Mouse (Mus musculus): ENCODE data around the gene Pak1. TPM values are rescaled to one million over a fixed set of nuclear protein-coding genes. Genes with fewer than 3 reads are reported as not detected.

Gene Pak1
- polyA plus RNA-seq, 1 experiment from 2014 or later = 88.8 TPM

DNA sequence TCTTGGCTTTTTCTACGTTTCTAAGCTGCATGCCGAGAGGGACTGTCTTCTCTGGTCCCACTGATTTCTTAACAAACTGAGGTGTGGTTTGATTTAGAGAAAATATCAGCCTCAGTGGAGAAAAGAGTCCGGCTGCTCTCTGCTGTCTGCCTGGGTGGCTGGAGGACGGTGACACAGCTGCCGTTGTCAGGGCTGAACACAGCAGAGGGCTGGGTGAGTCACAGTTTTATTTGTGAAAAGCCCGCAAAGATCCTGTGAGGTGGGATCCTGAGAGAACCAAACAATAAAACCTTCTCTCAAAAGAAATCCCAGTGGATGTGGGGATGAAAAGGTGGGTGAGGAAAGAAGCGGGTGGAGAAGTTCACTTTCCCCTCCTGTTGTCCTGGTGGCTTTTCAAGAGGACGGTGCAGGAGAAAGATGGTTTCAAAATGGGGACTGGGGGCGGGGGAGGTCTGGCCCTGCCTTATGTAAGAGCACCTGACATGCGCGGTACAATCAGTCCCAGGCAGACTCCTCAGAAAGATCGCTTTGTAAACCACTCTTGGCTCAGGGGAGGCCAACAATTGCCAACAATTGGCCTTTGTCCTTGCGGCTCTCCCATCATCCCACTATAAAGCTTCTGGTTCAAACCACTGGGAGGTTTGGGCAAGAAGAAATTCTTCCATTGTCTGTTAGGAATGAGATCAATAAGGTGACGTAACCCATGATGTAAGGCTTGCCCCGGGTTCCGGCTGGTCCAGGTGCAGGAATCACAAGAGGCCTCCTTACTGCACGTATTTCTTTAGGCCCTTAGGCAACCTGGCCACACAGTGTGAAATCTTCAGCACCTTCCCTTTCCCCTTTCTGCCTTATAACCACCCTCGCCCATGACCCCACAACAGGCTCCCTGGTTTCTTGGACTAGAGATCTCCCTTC is 31.1 kb upstream of the Pak1 start:
- Histone ChIP-seq H3K9ac (ENCODE audit: low read depth, low read length) (peak overlapping the region; percentile 39), H3K4me3 (ENCODE audit: low read depth, low read length) (no peak overlapping the region), H3K9me3 (ENCODE audit: control insufficient read depth, low read length) (no peaks in the 10 kb centered on the region), H3K27ac (ENCODE audit: low read depth, low read length) (peak overlapping the region; percentile 73; the same call in 1 of the 2 replicates), H3K27me3 (ENCODE audit: control insufficient read depth, insufficient read depth, low read length) (no peaks in the 10 kb centered on the region), H3K36me3 (ENCODE audit: control insufficient read depth, insufficient read depth, low read length) (no peaks in the 10 kb centered on the region), H3K4me2 (replicated peaks; ENCODE audit: low read depth, low read length) (peak overlapping the region; percentile 25), H3K4me1 (replicated peaks; ENCODE audit: control insufficient read depth, insufficient read depth, low read length) (no peaks in the 10 kb centered on the region)
- ATAC-seq (ENCODE audit: low FRiP score) = peak; percentile 88
- peak; percentile 65 for DNase-seq (ENCODE audit: low spot score)
- 38% methylated on average over 18 of the region's 18 CpGs for WGBS

DNA sequence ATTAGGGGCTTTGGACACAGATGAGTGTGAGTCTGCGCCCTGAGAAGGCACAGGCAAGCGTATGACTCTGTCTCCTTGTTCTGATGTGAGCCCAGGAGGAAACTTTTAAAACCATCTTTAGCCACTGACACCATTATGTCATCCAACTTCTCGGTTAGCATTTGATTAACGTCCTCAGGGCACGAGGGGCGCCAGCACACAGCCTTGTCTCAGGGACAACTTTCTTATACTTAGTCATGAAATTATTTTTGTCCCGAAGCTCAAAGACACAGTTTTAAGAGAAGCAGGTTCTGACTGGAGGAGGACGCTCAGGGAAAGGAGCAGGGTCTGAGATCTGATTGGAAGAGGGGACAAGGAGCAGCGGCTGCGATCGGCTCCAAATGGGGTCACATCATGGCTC is 23.8 kb upstream of the Pak1 start:
- H3K27ac ChIP-seq (ENCODE audit: low read depth, low read length) = no peak overlapping the region
- no peak overlapping the region for H3K4me3 ChIP-seq (ENCODE audit: low read depth, low read length)
- H3K4me2 ChIP-seq (replicated peaks; ENCODE audit: low read depth, low read length) = no peak overlapping the region
- WGBS = 88% methylated on average over 11 of the region's 11 CpGs
- no peaks in the 10 kb centered on the region for H3K36me3 ChIP-seq (ENCODE audit: control insufficient read depth, insufficient read depth, low read length)
- no peak for DNase-seq (ENCODE audit: low spot score)
- no peak overlapping the region for H3K9ac ChIP-seq (ENCODE audit: low read depth, low read length)
- no peaks in the 10 kb centered on the region for H3K9me3 ChIP-seq (ENCODE audit: control insufficient read depth, low read length)
- ATAC-seq (ENCODE audit: low FRiP score) = no peak
- no peaks in the 10 kb centered on the region for H3K27me3 ChIP-seq (ENCODE audit: control insufficient read depth, insufficient read depth, low read length)
- no peaks in the 10 kb centered on the region for H3K4me1 ChIP-seq (replicated peaks; ENCODE audit: control insufficient read depth, insufficient read depth, low read length)

DNA sequence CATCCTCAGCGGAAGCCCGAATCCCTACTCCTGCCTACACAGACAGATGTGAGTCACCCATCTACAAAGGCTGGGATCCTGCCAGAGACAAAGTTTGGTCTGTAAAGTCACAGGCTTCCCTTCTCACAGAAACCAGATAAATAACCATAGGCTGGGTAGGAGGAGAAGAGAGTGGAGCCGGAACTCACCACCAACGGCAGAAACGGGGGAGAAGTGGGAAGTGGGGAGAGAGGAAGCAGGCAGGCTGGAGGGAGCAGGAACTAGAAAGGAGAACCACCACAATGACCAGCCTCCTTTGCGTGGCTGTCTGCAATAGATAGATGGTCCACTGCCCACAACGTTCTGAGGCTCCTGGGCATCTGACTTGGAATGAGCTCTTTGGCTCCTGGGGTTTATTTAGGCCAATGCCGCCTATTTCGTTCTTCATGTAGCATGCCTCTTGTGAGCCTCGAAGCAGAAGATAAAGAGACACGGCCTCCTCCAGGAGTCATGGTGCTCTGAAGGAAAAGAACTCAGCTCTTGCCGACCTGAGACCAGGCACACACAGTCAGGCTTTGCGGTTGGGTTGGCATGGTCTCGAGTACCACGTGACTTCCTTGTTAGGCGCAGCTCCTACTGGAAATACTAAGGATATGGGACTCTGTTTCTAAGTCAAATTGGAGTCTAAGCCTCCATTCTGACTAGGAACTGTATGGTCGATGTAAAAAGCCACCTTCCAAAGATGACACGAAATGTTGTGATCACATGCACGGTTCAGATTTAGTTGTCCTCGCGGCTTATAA is 23.0 kb upstream of the Pak1 start:
- H3K27me3 ChIP-seq (ENCODE audit: control insufficient read depth, insufficient read depth, low read length) = no peaks in the 10 kb centered on the region
- ATAC-seq (ENCODE audit: low FRiP score) (no peak), DNase-seq (ENCODE audit: low spot score) (no peak)
- H3K4me2 ChIP-seq (replicated peaks; ENCODE audit: low read depth, low read length) = no peak overlapping the region
- WGBS = 92% methylated on average over 21 of the region's 21 CpGs
- H3K4me3 ChIP-seq (ENCODE audit: low read depth, low read length) = no peak overlapping the region
- no peak overlapping the region for H3K27ac ChIP-seq (ENCODE audit: low read depth, low read length)
- H3K4me1 ChIP-seq (replicated peaks; ENCODE audit: control insufficient read depth, insufficient read depth, low read length) = no peaks in the 10 kb centered on the region
- no peaks in the 10 kb centered on the region for H3K36me3 ChIP-seq (ENCODE audit: control insufficient read depth, insufficient read depth, low read length)
- H3K9ac ChIP-seq (ENCODE audit: low read depth, low read length) = no peak overlapping the region
- no peaks in the 10 kb centered on the region for H3K9me3 ChIP-seq (ENCODE audit: control insufficient read depth, low read length)

DNA sequence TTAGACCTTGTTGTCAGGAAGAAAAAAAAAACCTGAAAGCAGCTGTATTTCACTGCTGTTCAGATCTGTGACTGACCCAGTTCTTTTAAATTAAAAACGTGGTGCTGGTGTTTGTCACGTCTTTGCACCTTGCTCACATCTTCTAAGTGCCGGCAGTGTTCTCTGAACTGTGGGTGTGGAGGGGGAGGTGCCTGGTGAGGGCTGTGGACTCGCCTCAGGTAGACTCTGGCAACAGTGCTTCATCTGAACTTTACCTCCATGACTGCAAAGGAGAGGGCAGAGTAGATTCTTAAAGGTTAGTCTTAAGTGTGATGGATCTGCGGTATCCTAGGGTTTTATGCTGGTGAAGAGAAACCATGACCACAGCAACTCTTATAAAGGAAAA is 22.4 kb upstream of the Pak1 start:
- DNase-seq (ENCODE audit: low spot score) = no peak
- no peaks in the 10 kb centered on the region for H3K4me1 ChIP-seq (replicated peaks; ENCODE audit: control insufficient read depth, insufficient read depth, low read length)
- WGBS = 78% methylated on average over 5 of the region's 5 CpGs
- ATAC-seq (ENCODE audit: low FRiP score) = no peak
- no peak overlapping the region for H3K27ac ChIP-seq (ENCODE audit: low read depth, low read length)
- H3K9me3 ChIP-seq (ENCODE audit: control insufficient read depth, low read length) = no peaks in the 10 kb centered on the region
- no peaks in the 10 kb centered on the region for H3K27me3 ChIP-seq (ENCODE audit: control insufficient read depth, insufficient read depth, low read length)
- no peak overlapping the region for H3K9ac ChIP-seq (ENCODE audit: low read depth, low read length)
- no peak overlapping the region for H3K4me2 ChIP-seq (replicated peaks; ENCODE audit: low read depth, low read length)
- H3K36me3 ChIP-seq (ENCODE audit: control insufficient read depth, insufficient read depth, low read length) = no peaks in the 10 kb centered on the region
- no peak overlapping the region for H3K4me3 ChIP-seq (ENCODE audit: low read depth, low read length)

DNA sequence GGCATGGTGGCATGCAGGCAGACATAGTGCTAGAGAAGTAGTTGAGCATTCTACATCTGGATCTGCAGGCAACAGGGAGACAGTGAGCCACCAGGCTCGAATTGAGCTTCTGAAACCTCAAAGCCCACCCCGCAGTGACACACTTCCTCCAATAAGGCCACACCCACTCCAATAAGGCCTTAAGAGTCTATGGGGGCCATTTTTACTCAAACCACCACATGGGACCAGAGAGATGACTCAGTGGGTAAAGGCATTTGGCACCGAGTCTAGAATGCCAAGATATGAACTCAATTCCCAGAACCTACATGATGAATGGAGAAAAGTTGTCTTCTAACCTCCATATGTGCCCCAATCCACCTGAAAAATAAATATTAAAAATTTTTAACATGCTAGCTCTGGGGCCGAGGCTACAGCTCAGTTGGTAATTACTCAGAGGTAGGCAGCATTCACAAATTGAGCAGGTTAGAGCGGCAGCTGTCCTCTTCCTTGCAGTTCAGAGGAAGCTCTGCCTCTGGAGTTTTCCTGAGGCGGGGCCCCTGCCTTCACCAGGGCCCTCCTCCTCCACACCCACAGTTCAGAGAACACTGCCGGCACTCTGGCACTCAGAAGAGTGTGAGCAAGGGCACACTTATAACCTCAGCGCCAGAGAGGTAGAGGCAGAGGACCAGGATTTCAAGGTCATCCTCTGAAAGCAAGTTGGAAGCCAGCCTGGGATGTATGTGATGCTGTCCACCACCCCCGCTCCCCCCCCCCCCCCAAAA is 21.8 kb upstream of the Pak1 start:
- DNase-seq (ENCODE audit: low spot score) = no peak
- no peaks in the 10 kb centered on the region for H3K9me3 ChIP-seq (ENCODE audit: control insufficient read depth, low read length)
- 79% methylated on average over 9 of the region's 9 CpGs for WGBS
- H3K4me3 ChIP-seq (ENCODE audit: low read depth, low read length) = no peak overlapping the region
- ATAC-seq (ENCODE audit: low FRiP score) = no peak
- no peaks in the 10 kb centered on the region for H3K27me3 ChIP-seq (ENCODE audit: control insufficient read depth, insufficient read depth, low read length)
- no peaks in the 10 kb centered on the region for H3K4me1 ChIP-seq (replicated peaks; ENCODE audit: control insufficient read depth, insufficient read depth, low read length)
- no peak overlapping the region for H3K4me2 ChIP-seq (replicated peaks; ENCODE audit: low read depth, low read length)
- H3K36me3 ChIP-seq (ENCODE audit: control insufficient read depth, insufficient read depth, low read length) = no peaks in the 10 kb centered on the region
- H3K27ac ChIP-seq (ENCODE audit: low read depth, low read length) = no peak overlapping the region
- no peak overlapping the region for H3K9ac ChIP-seq (ENCODE audit: low read depth, low read length)

DNA sequence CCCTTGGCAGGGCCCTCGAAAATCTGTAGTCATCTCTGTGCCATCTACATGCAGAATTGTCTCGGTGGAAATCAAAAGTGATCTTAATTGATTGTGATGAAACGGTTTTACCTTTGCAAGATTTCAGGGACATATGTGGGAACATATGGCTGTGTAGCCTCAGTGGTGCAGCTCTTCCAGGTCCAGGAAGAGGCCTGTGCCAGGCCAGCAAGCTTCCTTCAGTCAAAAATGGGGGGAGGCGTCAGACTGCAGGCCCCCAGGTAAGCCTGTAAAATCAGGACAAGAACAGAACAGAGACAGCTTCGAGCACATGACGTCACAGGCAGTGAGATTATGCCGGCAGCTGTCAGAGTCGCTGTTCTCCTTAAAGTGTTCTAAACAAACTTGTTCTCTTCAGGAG is 20.5 kb upstream of the Pak1 start:
- no peak for DNase-seq (ENCODE audit: low spot score)
- ATAC-seq (ENCODE audit: low FRiP score) = no peak
- 87% methylated on average over 8 of the region's 8 CpGs for WGBS

DNA sequence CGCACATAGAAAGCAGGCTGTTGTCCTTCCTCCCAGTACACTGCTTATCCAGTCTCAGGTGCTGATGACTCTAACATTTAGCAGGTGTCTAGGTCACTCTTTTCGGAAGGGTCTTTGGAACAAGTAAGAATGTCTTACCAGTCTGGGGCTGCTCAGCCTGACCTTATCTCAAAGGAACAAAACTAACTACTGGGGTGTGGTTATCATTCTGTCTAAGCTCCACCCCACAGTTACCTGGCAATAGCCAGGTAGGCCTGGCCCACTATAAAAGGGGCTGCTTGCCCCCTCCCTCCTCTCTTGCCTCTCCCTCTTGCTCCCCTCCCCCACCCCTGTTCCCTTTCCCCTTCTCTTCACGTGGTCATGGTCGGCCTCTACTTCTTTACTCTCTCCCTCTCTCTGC is 19.3 kb upstream of the Pak1 start:
- no peaks in the 10 kb centered on the region for H3K4me1 ChIP-seq (replicated peaks; ENCODE audit: control insufficient read depth, insufficient read depth, low read length)
- WGBS = 76% methylated on average over 4 of the region's 4 CpGs
- no peaks in the 10 kb centered on the region for H3K36me3 ChIP-seq (ENCODE audit: control insufficient read depth, insufficient read depth, low read length)
- no peak for ATAC-seq (ENCODE audit: low FRiP score)
- H3K27me3 ChIP-seq (ENCODE audit: control insufficient read depth, insufficient read depth, low read length) = no peaks in the 10 kb centered on the region
- no peak overlapping the region for H3K4me2 ChIP-seq (replicated peaks; ENCODE audit: low read depth, low read length)
- no peaks in the 10 kb centered on the region for H3K9me3 ChIP-seq (ENCODE audit: control insufficient read depth, low read length)
- H3K4me3 ChIP-seq (ENCODE audit: low read depth, low read length) = no peak overlapping the region
- H3K27ac ChIP-seq (ENCODE audit: low read depth, low read length) = no peak overlapping the region
- no peak for DNase-seq (ENCODE audit: low spot score)
- H3K9ac ChIP-seq (ENCODE audit: low read depth, low read length) = no peak overlapping the region

More for the DNA sequence above, 20.5 kb upstream of the Pak1 start:
- H3K36me3 ChIP-seq (ENCODE audit: control insufficient read depth, insufficient read depth, low read length) = no peaks in the 10 kb centered on the region
- no peak overlapping the region for H3K27ac ChIP-seq (ENCODE audit: low read depth, low read length)
- H3K4me2 ChIP-seq (replicated peaks; ENCODE audit: low read depth, low read length) = no peak overlapping the region
- no peak overlapping the region for H3K4me3 ChIP-seq (ENCODE audit: low read depth, low read length)
- no peaks in the 10 kb centered on the region for H3K9me3 ChIP-seq (ENCODE audit: control insufficient read depth, low read length)
- H3K9ac ChIP-seq (ENCODE audit: low read depth, low read length) = no peak overlapping the region
- no peaks in the 10 kb centered on the region for H3K27me3 ChIP-seq (ENCODE audit: control insufficient read depth, insufficient read depth, low read length)
- H3K4me1 ChIP-seq (replicated peaks; ENCODE audit: control insufficient read depth, insufficient read depth, low read length) = no peaks in the 10 kb centered on the region

DNA sequence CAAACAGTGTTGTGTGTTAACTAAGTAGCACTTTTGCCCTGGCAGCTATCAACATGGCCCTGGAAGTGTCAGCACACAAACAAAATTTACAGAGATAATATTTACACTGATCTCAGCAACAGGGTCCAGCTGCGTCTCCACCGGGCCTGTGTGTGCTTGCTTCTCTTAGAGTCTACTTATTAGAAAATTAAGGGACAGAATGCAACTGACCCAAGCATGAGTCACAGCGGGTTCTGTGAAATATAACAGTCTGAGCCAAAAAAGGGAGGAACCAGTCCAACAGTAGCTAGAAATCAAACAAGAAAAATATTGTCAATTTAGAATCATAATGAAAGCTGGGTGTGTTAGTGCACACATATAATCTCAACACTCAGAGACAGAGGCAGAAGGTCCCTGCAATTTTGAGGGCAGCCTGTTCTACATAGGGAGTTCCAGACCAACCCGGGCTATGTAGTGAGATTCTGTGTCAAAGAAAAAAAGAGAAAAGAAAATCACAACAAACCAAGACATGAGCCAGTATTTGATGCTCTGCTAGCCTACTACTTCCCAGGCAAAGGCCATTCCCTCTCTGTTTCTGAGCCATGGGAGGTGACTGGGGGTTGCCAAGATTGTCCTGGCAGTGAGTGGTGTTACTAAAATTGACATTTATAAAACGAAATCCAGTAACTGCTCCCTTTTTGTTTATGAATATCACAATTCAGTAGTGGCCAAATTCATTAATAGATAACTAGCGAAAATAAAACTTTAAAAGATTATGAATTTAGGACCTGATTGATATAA is 17.3 kb upstream of the Pak1 start:
- no peak overlapping the region for H3K27ac ChIP-seq (ENCODE audit: low read depth, low read length)
- DNase-seq (ENCODE audit: low spot score) (no peak), ATAC-seq (ENCODE audit: low FRiP score) (no peak)
- H3K4me2 ChIP-seq (replicated peaks; ENCODE audit: low read depth, low read length) = no peak overlapping the region
- 88% methylated on average over 6 of the region's 6 CpGs for WGBS
- H3K9me3 ChIP-seq (ENCODE audit: control insufficient read depth, low read length) = no peaks in the 10 kb centered on the region
- no peaks in the 10 kb centered on the region for H3K27me3 ChIP-seq (ENCODE audit: control insufficient read depth, insufficient read depth, low read length)
- H3K9ac ChIP-seq (ENCODE audit: low read depth, low read length) = no peak overlapping the region
- no peak overlapping the region for H3K4me3 ChIP-seq (ENCODE audit: low read depth, low read length)
- no peaks in the 10 kb centered on the region for H3K4me1 ChIP-seq (replicated peaks; ENCODE audit: control insufficient read depth, insufficient read depth, low read length)
- no peaks in the 10 kb centered on the region for H3K36me3 ChIP-seq (ENCODE audit: control insufficient read depth, insufficient read depth, low read length)

Measured in hindbrain, embryonic 11.5 days (tissue).